Mouse (Mus musculus): ENCODE data around the gene Prdm1. TPM values are rescaled to one million over a fixed set of nuclear protein-coding genes. Genes with fewer than 3 reads are reported as not detected.

The Prdm1 gene
- polyA plus RNA-seq, 1 experiment from 2014 or later: 0.33 TPM

DNA sequence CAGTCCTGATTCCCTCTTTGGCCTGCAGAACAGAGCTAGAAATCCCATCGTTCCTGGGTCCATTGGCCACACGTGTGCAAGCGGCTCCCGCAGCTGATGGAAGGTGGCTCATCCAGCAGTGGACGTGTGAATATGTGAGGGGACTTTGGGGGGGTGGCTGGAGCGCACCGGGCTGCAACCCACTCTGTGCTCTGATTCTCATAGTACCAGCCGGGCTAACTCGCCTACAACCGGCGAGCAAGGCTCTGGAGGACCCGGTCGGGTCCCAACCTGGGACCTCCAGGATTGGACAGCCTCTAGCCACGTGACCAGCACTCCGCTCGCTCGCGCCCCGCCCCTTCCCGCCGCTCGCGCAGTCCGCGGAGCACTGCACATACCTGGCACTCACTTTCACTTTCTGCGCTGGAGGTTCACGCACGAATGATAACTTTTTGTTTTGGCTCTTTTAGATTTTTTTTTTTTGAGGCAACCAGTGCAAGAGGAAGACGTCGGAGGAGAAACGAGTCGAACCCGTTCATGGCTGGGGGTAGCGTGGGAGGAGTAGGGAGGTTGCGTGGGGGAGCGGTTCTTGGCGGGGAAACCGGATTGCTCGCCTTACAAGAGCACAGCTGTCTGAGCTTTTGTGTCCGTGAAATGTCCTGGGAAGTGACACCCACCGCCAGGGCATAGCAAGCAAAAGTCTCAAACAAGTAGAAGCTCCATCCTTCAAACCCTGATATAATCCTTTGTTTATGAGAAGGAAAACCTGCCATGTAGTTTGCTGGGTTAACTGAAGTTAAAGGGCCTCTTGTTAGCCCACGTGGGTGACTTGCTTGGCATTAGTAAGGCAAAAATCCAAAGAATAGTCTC lies 1.1 kb upstream of the Prdm1 start:
- H3K36me3 ChIP-seq (ENCODE audit: control insufficient read depth, insufficient read depth, low read length): no peaks in the 10 kb centered on the region
- H3K9ac ChIP-seq (ENCODE audit: low read length): peak overlapping the region; percentile 49; the same call in 1 of the 2 replicates
- H3K9me3 ChIP-seq (replicated peaks; ENCODE audit: control insufficient read depth, low read length): no peaks in the 10 kb centered on the region
- H3K27me3 ChIP-seq (replicated peaks; ENCODE audit: control insufficient read depth, insufficient read depth, low read length): peaks cover 61% of the 10 kb centered on the region
- ATAC-seq (peak; percentile 99), DNase-seq (ENCODE audit: low spot score) (peak; percentile 91)
- peak overlapping the region; percentile 86 for H3K4me2 ChIP-seq (ENCODE audit: low read length)
- peak overlapping the region; percentile 45 for H3K4me3 ChIP-seq (ENCODE audit: low read depth, low read length)
- WGBS: under 1% methylated on average over 42 of the region's 42 CpGs
- H3K27ac ChIP-seq (ENCODE audit: low read depth, low read length): no peak overlapping the region
- peaks cover 2% of the 10 kb centered on the region; the same call in 1 of the 2 replicates for H3K4me1 ChIP-seq (ENCODE audit: control insufficient read depth, insufficient read depth, low read length)

DNA sequence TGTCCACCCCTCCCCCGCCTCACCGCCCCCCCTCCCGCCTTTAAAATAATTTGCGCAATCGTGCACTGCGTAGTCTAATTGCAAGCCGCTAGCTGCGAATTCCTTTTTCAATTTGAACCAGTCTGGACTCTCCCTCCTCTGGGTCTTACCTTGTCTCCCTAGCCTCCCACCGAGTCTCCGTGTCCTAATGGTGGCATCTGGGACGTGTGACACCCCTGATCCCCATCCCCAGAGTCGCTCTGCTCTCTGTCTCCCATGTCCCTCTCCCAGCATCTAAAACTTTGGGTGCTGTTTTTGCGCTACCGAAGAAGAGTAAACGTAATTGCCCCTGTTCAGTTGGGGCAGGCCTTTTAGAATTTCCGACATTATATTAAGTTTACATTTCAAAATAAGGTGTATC lies 650 bp downstream of the Prdm1 start:
- H3K9ac ChIP-seq (ENCODE audit: low read length): no peak overlapping the region
- H3K4me1 ChIP-seq (ENCODE audit: control insufficient read depth, insufficient read depth, low read length): peaks cover 2% of the 10 kb centered on the region; the same call in 1 of the 2 replicates
- H3K27ac ChIP-seq (ENCODE audit: low read depth, low read length): no peak overlapping the region
- ATAC-seq (no peak), DNase-seq (ENCODE audit: low spot score) (peak; percentile 4)
- peak overlapping the region; percentile 22 for H3K4me2 ChIP-seq (ENCODE audit: low read length)
- WGBS: 1% methylated on average over 16 of the region's 16 CpGs
- peak overlapping the region; percentile 1 for H3K4me3 ChIP-seq (ENCODE audit: low read depth, low read length)
- H3K36me3 ChIP-seq (ENCODE audit: control insufficient read depth, insufficient read depth, low read length): no peaks in the 10 kb centered on the region
- H3K9me3 ChIP-seq (replicated peaks; ENCODE audit: control insufficient read depth, low read length): no peaks in the 10 kb centered on the region
- peaks cover 67% of the 10 kb centered on the region for H3K27me3 ChIP-seq (replicated peaks; ENCODE audit: control insufficient read depth, insufficient read depth, low read length)

DNA sequence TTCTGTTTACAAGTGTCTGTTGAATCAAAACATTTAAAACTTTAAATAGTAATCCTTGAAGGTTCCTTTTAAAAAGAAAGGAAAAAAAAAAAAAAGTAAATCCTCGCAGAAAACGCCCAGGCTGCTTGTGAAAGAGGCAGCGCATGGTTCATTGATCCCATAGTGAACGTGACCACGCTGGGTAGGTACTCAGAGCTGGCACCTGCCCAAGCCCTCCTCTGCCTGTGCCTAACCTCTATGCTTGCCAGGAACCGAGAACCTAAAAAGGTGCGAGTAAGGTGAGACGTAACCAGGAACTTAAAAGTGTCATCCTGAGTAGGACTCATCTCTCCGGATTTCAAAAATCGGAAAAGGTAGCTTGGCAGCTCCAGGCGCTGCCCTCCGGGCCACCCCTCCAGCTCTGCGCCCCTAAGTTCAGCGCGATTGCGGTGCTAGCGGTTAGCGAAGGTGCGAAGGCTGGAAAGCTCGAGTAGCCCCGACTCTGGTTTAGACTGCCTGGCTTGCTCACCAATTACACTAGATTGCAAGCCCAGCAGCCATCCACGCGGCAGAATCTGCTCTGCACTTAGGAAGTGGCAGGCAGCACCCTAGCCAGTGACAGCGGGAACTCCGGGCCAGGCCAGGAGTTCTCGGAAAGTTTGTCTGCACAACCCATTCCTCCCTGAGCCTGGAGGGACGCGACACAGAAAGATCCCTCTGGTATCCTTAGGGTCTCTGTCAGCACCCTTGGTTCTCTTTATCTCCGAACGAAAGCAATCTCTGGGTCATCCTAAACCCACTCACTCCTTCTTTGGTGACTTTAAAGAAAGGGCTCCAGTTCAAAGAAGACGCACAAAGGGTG lies 1.3 kb downstream of the Prdm1 start:
- peaks cover 64% of the 10 kb centered on the region for H3K27me3 ChIP-seq (replicated peaks; ENCODE audit: control insufficient read depth, insufficient read depth, low read length)
- ATAC-seq: peak; percentile 30; the same call in 1 of the 2 replicates

GRCm38 (mm10) chr10:44520189-44520588 lies 8.1 kb downstream of the Prdm1 start:
- Histone ChIP-seq H3K4me1 (ENCODE audit: control insufficient read depth, insufficient read depth, low read length) (no peaks in the 10 kb centered on the region), H3K4me2 (ENCODE audit: low read length) (no peak overlapping the region), H3K27ac (ENCODE audit: low read depth, low read length) (no peak overlapping the region), H3K9me3 (replicated peaks; ENCODE audit: control insufficient read depth, low read length) (no peaks in the 10 kb centered on the region), H3K36me3 (ENCODE audit: control insufficient read depth, insufficient read depth, low read length) (no peaks in the 10 kb centered on the region), H3K4me3 (ENCODE audit: low read depth, low read length) (no peak overlapping the region), H3K9ac (ENCODE audit: low read length) (no peak overlapping the region), H3K27me3 (replicated peaks; ENCODE audit: control insufficient read depth, insufficient read depth, low read length) (peaks cover 11% of the 10 kb centered on the region)
- WGBS: 22% methylated on average over 6 of the region's 6 CpGs
- DNase-seq (ENCODE audit: low spot score): no peak
- ATAC-seq: no peak

More for the DNA sequence above, 1.3 kb downstream of the Prdm1 start:
- Histone ChIP-seq H3K9me3 (replicated peaks; ENCODE audit: control insufficient read depth, low read length) (no peaks in the 10 kb centered on the region), H3K36me3 (ENCODE audit: control insufficient read depth, insufficient read depth, low read length) (no peaks in the 10 kb centered on the region), H3K27ac (ENCODE audit: low read depth, low read length) (no peak overlapping the region), H3K9ac (ENCODE audit: low read length) (no peak overlapping the region), H3K4me1 (ENCODE audit: control insufficient read depth, insufficient read depth, low read length) (peaks cover 2% of the 10 kb centered on the region; the same call in 1 of the 2 replicates), H3K4me2 (ENCODE audit: low read length) (peak overlapping the region; percentile 22), H3K4me3 (ENCODE audit: low read depth, low read length) (peak overlapping the region; percentile 1)
- DNase-seq (ENCODE audit: low spot score): peak; percentile 54
- 1% methylated on average over 31 of the region's 31 CpGs for WGBS

DNA sequence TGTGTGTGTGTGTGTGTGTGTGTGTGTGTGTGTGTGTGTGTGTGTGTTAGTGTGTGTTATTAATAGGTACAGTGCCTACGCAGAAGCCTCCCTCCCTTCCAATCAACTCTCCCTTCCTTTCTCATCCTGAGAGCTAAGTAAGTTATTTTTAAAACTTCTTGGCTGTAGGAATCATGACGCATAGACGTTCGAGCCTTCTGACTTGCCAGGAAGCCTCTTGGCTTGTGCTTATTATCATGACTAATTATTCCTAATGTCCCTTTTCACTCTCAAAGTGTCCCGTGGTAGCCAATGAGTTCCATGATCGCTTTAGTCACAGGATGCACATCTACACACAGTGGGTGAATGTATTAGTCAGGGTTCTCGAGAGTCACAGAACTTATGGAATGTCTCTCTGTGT lies 9.7 kb downstream of the Prdm1 start:
- no peaks in the 10 kb centered on the region for H3K4me1 ChIP-seq (ENCODE audit: control insufficient read depth, insufficient read depth, low read length)
- ATAC-seq: no peak
- 76% methylated on average over 7 of the region's 7 CpGs for WGBS

GRCm38 (mm10) chr10:44513108-44513507 lies 15.2 kb downstream of the Prdm1 start:
- Histone ChIP-seq H3K9me3 (replicated peaks; ENCODE audit: control insufficient read depth, low read length) (no peaks in the 10 kb centered on the region), H3K4me1 (ENCODE audit: control insufficient read depth, insufficient read depth, low read length) (no peaks in the 10 kb centered on the region), H3K4me3 (ENCODE audit: low read depth, low read length) (no peak overlapping the region), H3K27ac (ENCODE audit: low read depth, low read length) (no peak overlapping the region), H3K27me3 (replicated peaks; ENCODE audit: control insufficient read depth, insufficient read depth, low read length) (no peaks in the 10 kb centered on the region), H3K9ac (ENCODE audit: low read length) (no peak overlapping the region), H3K4me2 (ENCODE audit: low read length) (no peak overlapping the region), H3K36me3 (ENCODE audit: control insufficient read depth, insufficient read depth, low read length) (no peaks in the 10 kb centered on the region)
- ATAC-seq (no peak), DNase-seq (ENCODE audit: low spot score) (no peak)
- 85% methylated on average over 5 of the region's 5 CpGs for WGBS

More for the DNA sequence above, 9.7 kb downstream of the Prdm1 start:
- Histone ChIP-seq H3K27me3 (replicated peaks; ENCODE audit: control insufficient read depth, insufficient read depth, low read length) (peaks cover 3% of the 10 kb centered on the region; the same call in 1 of the 2 replicates), H3K36me3 (ENCODE audit: control insufficient read depth, insufficient read depth, low read length) (no peaks in the 10 kb centered on the region), H3K27ac (ENCODE audit: low read depth, low read length) (no peak overlapping the region), H3K4me3 (ENCODE audit: low read depth, low read length) (no peak overlapping the region), H3K9me3 (replicated peaks; ENCODE audit: control insufficient read depth, low read length) (no peaks in the 10 kb centered on the region), H3K9ac (ENCODE audit: low read length) (no peak overlapping the region), H3K4me2 (ENCODE audit: low read length) (no peak overlapping the region)
- DNase-seq (ENCODE audit: low spot score): no peak

GRCm38 (mm10) chr10:44511029-44511428 lies 17.3 kb downstream of the Prdm1 start:
- no peaks in the 10 kb centered on the region for H3K4me1 ChIP-seq (ENCODE audit: control insufficient read depth, insufficient read depth, low read length)
- no peaks in the 10 kb centered on the region for H3K36me3 ChIP-seq (ENCODE audit: control insufficient read depth, insufficient read depth, low read length)
- H3K27me3 ChIP-seq (replicated peaks; ENCODE audit: control insufficient read depth, insufficient read depth, low read length): no peaks in the 10 kb centered on the region
- H3K4me3 ChIP-seq (ENCODE audit: low read depth, low read length): no peak overlapping the region
- H3K9ac ChIP-seq (ENCODE audit: low read length): no peak overlapping the region
- H3K4me2 ChIP-seq (ENCODE audit: low read length): no peak overlapping the region
- DNase-seq (ENCODE audit: low spot score): no peak
- no peak for ATAC-seq
- WGBS: 91% methylated on average over 3 of the region's 3 CpGs
- H3K9me3 ChIP-seq (replicated peaks; ENCODE audit: control insufficient read depth, low read length): no peaks in the 10 kb centered on the region
- H3K27ac ChIP-seq (ENCODE audit: low read depth, low read length): no peak overlapping the region

- Histone ChIP-seq H3K4me2 (ENCODE audit: low read length) (no peak overlapping the region), H3K9ac (ENCODE audit: low read length) (no peak overlapping the region), H3K27ac (ENCODE audit: low read depth, low read length) (no peak overlapping the region), H3K9me3 (replicated peaks; ENCODE audit: control insufficient read depth, low read length) (no peaks in the 10 kb centered on the region), H3K36me3 (ENCODE audit: control insufficient read depth, insufficient read depth, low read length) (no peaks in the 10 kb centered on the region), H3K4me1 (ENCODE audit: control insufficient read depth, insufficient read depth, low read length) (no peaks in the 10 kb centered on the region), H3K4me3 (ENCODE audit: low read depth, low read length) (no peak overlapping the region), H3K27me3 (replicated peaks; ENCODE audit: control insufficient read depth, insufficient read depth, low read length) (0 out of 2 replicates have a peak, but pooled peaks cover 4% of the 10 kb centered on the region)
- DNase-seq (ENCODE audit: low spot score) (no peak), ATAC-seq (no peak)
- WGBS: 94% methylated on average over 7 of the region's 7 CpGs
Observed at GRCm38 (mm10) chr10:44508649-44509048, 19.7 kb downstream of the Prdm1 start.

Measured in forebrain, embryonic 14.5 days (tissue).